Mouse (Mus musculus) CH12.LX (cell line): ENCODE data around the gene Atp10a.

Source experiments
- CTCF ChIP-seq, 2 experiments: IDR thresholded peaks in 1 of 2; conservative IDR thresholded peaks in 1 of 2; 2 replicates each; pipeline ENCODE4 v1.5.1; 2011 to 2012; ENCODE audit warnings: low read depth in 2 of 2, low read length in 2 of 2, improper control_type of control experiment in 1 of 2, inconsistent platforms in 1 of 2, mild to moderate bottlenecking in 1 of 2, moderate library complexity in 1 of 2
- E2F4 ChIP-seq: IDR thresholded peaks from 2 replicates; pipeline ENCODE4 v1.6.1; 2011; ENCODE audit warnings: low read depth, low read length, improper control_type of control experiment; ENCODE audit not compliant: insufficient replicate concordance
- EP300 ChIP-seq: IDR thresholded peaks from 2 replicates; pipeline ENCODE4 v1.6.1; 2011; ENCODE audit warnings: low read length, improper control_type of control experiment
- IRF4 ChIP-seq: IDR thresholded peaks from 2 replicates; pipeline ENCODE4 v1.6.1; 2014; ENCODE audit warnings: low read depth, mild to moderate bottlenecking, inconsistent platforms, low read length, improper control_type of control experiment
- JUND ChIP-seq: conservative IDR thresholded peaks from 2 replicates; pipeline ENCODE4 v1.6.1; 2011; ENCODE audit warnings: low read depth, low read length, improper control_type of control experiment
- KAT2A ChIP-seq: IDR thresholded peaks from 2 replicates; pipeline ENCODE4 v1.6.1; 2012; ENCODE audit warnings: low read length, improper control_type of control experiment, inconsistent platforms; ENCODE audit not compliant: insufficient replicate concordance
- MAX ChIP-seq: IDR thresholded peaks from 2 replicates; pipeline ENCODE4 v1.6.1; 2011; ENCODE audit warnings: low read length, improper control_type of control experiment
- MEF2A ChIP-seq: IDR thresholded peaks from 2 replicates; pipeline ENCODE4 v1.6.1; 2014; ENCODE audit warnings: low read depth, mild to moderate bottlenecking, inconsistent platforms, low read length, improper control_type of control experiment, borderline replicate concordance
- MYC ChIP-seq: IDR thresholded peaks from 2 replicates; pipeline ENCODE4 v1.6.1; 2011; ENCODE audit warnings: low read depth, mild to moderate bottlenecking, improper control_type of control experiment, low read length
- POLR2A ChIP-seq: IDR thresholded peaks from 2 replicates; pipeline ENCODE4 v1.6.1; 2011; ENCODE audit warnings: low read depth, mild to moderate bottlenecking, improper control_type of control experiment, low read length
- RCOR1 ChIP-seq: conservative IDR thresholded peaks from 2 replicates; pipeline ENCODE4 v1.6.1; 2012; ENCODE audit warnings: low read depth, mild to moderate bottlenecking, inconsistent platforms, low read length, improper control_type of control experiment
- TBP ChIP-seq: conservative IDR thresholded peaks from 2 replicates; pipeline ENCODE4 v1.6.1; 2011; ENCODE audit warnings: low read depth, low read length, improper control_type of control experiment
- TCF12 ChIP-seq: IDR thresholded peaks from 2 replicates; pipeline ENCODE4 v1.6.1; 2014; ENCODE audit warnings: low read depth, mild to moderate bottlenecking, inconsistent platforms, low read length, improper control_type of control experiment
- ZC3H11A ChIP-seq: IDR thresholded peaks from 2 replicates; pipeline ENCODE4 v1.6.1; 2012; ENCODE audit warnings: low read depth, mild to moderate bottlenecking, inconsistent platforms, low read length, improper control_type of control experiment

DNA sequence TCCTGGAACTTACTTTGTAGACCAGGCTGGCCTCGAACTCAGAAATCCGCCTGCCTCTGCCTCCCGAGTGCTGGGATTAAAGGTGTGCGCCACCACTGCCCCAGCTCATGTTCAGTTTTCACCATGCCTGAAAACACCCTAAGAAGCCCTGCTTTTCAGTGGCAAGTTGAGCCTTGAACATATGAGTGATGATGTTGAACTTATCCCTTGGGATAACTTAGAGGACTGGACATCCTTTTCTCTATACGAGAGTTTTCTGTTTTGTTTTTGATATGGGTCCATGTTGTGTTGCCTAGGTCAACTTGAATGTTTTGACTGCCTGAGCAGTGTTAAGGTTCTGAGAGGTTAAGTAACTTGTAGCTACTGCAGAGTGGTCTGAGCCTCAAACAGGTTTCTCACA is 4.7 kb downstream of the Atp10a start:
- TF ChIP-seq CTCF (conservative IDR thresholded peaks at IDR 0.05 in 1 of 2, IDR thresholded peaks at IDR 0.05 in 1 of 2; ENCODE audit: low read depth in 2 of 2, low read length in 2 of 2), result no peak
- TF ChIP-seq ZC3H11A, result no peak
- no peak for TF ChIP-seq POLR2A
- TF ChIP-seq E2F4, result no peak
- TF ChIP-seq TBP, result no peak
- TF ChIP-seq JUND, result no peak
- TF ChIP-seq EP300, result no peak
- TF ChIP-seq MEF2A, result no peak
- no peak for TF ChIP-seq MAX
- TF ChIP-seq IRF4, result no peak
- TF ChIP-seq MYC, result no peak
- no peak for TF ChIP-seq RCOR1
- no peak for TF ChIP-seq TCF12
- no peak for TF ChIP-seq KAT2A
